Mouse (Mus musculus) embryo, embryonic 9.5 days (tissue): ENCODE results near the gene Snph.

Source experiments
- DNase-seq: peaks from one replicate; pipeline ENCODE4 v3.0.0-alpha.2; 2017; ENCODE audit errors: extremely low spot score

The Snph gene

DNA sequence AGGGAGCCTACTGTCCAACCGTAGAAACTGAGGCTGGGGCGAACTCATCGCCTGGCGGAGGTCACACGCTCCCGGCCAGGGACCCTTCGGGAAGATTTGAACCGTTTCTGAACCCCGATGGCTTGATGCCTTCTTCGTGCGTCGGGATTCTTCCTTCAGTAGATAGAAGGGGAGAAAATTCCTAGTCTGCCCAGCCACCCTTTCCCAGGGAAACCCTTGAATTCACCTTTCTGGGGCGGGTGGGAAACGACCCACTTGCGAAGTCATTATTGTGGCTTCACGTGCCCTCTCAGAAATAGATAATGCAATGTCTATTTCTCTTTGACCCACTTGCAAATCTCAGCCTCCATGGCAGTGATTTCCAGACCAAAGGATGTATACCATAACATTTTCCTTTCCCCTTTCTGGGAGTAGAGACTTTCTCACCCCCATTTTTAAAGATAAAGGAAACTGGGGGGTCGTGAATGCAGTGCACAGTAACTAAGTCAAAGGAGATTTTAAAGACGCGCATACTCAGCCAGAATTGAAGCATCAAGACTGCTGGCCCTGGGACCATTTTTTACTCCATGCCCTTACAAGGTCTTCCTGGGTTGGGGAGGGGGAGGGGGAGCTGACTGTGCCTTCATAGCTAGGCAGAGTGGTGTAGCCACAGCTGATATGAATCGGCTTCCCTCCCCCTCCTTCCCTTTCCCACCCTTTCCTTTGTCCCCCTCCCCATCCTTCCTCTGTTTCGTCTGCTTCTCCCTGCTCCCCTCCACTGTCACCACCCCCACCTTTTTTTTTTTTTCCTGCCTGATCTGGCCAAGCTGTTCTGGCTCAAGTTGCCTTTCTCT lies 89.1 kb downstream of the Snph start:
- DNase-seq, result peak; percentile 62

GRCm38 (mm10) chr2:151542323-151543062 lies 89.9 kb downstream of the Snph start, which contains the start of gene Fkbp1a:
Gene Fkbp1a, plus strand, starts transcription at chr2:151542483.
- peak; percentile 94 for DNase-seq
